Mouse (Mus musculus) naive thymus-derived CD4-positive, alpha-beta T cell, adult 2 months (primary cell): ENCODE data around the gene Primpol.

Source experiments
- DNase-seq: peaks from one replicate; pipeline ENCODE4 v3.0.0-alpha.2; 2011; ENCODE audit warnings: low read depth

The Primpol gene

DNA sequence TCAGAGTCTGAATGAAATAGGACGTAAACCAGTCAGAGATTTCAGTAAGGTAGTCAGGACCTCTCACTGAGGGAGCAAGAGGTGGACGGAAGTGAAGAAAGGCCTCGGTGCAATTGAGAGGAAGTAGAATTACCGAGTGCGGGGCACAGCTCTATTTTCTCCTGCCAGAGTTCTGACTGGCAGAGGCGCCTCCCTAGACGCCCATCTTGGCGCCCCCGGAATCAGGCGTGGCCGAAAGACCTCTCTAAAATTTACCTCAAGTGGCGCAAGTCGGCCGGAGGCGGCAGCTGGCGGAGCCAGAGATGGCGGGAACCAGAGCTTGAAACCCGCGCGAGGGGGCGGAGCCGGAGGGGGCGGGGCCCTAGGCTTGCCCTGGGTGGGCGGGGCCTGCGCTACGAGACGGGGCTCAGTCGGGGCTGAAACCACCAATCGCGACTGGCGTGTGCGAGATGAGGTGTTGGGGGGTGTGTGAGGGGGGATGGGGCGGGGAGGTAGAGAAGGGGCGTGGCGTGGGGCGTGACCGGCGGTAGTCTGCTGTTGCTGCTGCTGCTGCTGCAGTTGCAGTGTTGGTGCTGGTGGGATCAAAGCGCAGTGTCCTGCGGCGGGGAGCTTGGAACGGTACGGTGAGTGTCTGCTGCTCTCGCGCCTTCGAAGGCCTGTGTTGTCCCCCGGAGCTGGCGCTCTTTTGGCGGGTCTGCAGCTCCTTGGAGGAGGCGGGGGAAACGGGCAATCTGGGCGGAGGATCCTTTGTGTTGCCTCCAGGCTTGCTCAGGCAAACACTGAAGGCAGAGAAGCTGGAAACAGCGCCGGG lies at the start of gene Primpol, which contains the start of gene Casp3:
TSS of gene Primpol (minus strand) at position 334 of the 811 bp plus-strand sequence.
TSS of gene Casp3 (plus strand) at position 413 of the 811 bp plus-strand sequence.
- peak; percentile 96 for DNase-seq

- no peak for DNase-seq
Measured at GRCm38 (mm10) chr8:46655919-46656318, 38.9 kb upstream of the Primpol start.

GRCm38 (mm10) chr8:46651872-46652271 lies 34.9 kb upstream of the Primpol start:
- no peak for DNase-seq

DNA sequence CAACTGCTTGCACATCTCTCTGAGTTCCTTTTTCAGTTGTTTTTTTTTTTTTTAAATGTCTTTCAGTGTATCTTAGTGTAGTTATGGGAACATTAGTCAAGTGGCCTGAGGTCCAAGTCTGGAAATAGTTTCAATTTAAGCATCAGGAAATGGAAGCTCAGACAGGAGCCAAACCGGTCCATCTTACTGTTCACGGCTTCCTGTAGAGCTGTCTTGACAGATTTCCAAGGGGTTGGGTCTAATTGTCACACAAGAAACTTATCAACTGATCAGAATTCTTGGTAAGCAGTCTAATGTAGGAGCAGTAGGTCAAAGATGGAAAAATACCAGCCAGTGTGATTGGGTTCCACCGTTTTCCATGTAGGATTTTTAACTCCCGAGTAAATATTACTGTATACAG lies 31.4 kb upstream of the Primpol start:
- no peak for DNase-seq

DNA sequence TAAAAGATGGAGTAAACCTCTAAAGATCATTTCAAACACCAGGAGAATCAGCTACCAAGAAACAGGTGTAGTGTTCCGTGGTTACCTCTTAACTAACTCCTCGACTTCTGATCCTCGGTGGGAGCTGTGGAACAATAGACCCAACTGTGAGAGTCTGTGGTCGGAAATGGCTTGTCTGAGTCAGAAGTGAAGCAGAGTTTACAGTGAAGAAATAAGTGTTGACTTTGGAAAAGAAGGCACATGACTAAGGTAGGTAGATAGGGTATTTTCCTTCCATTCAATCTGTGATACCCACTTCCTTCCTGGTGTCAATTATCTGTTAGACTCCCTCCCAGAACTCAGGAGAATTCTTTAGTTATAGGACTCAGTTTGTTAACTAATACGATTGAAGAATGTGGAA lies 24.3 kb upstream of the Primpol start:
- DNase-seq, result peak; percentile 35

- no peak for DNase-seq
Measured at GRCm38 (mm10) chr8:46639852-46640251, 22.8 kb upstream of the Primpol start.

- no peak for DNase-seq
Measured at GRCm38 (mm10) chr8:46639010-46639571, 22.1 kb upstream of the Primpol start.

- no peak for DNase-seq
Measured at GRCm38 (mm10) chr8:46630932-46631331, 13.9 kb upstream of the Primpol start.

DNA sequence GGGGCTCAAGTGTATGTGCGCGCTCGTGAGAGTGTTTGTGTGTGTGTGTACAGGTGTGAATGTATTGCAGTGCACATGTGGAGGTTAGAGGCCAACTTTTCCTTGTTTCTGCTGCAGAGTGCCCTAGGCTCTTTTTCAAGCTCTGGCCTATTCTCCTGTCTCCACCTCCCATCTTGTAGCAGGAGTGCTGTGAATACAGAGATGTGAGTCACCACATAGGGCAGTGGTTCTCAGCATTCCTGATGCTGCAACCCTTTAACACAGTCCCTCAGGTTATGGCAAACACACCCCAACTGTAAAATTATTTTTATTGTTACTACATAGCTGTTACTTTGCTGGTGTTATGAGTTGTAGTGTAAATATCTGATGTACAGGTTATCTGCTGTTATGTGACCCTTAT lies 13.4 kb upstream of the Primpol start:
- no peak for DNase-seq

GRCm38 (mm10) chr8:46628645-46629044 lies 11.6 kb upstream of the Primpol start:
- no peak for DNase-seq

GRCm38 (mm10) chr8:46627881-46628280 lies 10.9 kb upstream of the Primpol start:
- DNase-seq, result no peak

GRCm38 (mm10) chr8:46626642-46627041 lies 9.6 kb upstream of the Primpol start:
- no peak for DNase-seq

GRCm38 (mm10) chr8:46625166-46625565 lies 8.2 kb upstream of the Primpol start:
- DNase-seq, result no peak

GRCm38 (mm10) chr8:46622446-46623270 lies 5.6 kb upstream of the Primpol start:
- DNase-seq, result no peak

DNA sequence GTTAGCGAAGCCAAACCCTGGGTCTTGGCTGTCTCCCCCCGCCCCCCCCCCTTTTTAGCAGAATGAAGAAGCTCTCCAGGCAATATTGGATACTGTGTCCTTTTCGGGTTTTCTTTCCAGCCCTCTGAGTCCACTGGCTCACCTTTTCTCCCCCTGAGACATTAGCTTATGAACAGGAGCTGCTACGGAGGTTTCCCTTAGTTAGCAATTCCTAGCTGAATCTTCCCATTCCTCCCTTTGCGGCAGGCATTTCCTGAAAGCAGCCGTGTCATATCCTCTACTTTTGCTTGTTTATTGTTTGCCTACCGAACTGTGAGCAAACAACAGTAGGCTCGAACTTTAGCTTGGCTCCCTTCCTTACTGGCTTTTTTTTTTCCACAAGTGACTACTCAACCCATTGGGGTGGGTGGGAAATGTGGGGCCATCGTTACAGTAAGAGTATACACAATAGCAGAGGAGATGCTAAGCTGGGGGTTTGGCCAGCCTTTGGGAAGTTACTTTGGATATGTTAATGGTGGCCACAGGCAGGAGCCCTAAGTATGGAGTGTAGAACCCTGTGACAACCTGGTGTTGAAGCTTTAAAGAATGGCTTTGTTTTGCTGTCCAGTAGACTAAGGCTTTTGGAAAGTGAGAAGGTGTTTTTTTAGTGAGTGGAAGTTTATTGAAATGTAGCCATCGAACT lies 1.8 kb upstream of the Primpol start:
- no peak for DNase-seq

DNA sequence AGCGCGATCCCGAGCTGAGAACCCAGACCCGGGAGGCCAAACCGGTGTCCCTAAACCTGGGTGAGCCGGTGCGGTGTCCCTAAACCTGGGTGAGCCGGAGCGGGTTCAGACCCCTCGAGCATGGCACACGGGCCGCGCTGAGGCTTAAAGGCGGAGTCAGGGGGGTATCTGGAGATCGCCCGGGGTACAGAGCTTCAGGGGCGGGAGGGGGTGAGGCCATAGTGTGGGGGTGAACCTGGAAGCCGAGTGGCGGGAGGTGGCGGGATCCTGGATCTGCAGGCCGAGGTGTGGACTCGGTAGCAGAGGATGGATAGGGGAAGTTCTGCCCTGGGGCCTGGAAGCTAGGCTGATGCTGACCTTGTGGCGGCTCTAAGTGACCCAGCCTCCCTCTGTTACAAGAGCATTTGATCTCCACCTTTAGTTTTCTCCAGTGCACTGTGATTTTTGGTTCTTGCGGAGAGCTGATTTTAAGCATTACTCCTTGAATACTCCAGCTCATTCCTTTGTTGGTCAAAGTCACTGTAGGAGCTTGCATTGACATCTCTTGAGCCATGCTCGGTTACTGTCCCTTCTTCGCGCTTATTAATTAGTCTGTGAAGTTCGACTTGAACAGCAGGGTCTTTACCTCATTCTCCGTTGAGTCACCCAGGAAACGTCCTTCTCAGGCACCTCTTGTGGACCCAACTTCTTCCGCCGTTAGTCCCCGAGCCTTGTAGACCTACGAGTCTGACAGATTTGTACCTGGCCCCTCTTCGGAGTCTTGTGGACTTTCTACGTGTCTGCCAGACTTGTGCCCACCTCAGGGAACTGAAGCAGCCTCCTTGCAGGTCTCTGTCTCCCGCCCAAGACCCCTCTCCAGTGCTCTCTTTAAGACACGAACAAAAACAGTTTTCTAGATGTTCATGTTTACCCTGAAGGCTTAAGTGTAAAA lies 943 bp upstream of the Primpol start:
- peak; percentile 39 for DNase-seq

GRCm38 (mm10) chr8:46615936-46616335 lies 1.1 kb downstream of the Primpol start:
- DNase-seq, result no peak

DNA sequence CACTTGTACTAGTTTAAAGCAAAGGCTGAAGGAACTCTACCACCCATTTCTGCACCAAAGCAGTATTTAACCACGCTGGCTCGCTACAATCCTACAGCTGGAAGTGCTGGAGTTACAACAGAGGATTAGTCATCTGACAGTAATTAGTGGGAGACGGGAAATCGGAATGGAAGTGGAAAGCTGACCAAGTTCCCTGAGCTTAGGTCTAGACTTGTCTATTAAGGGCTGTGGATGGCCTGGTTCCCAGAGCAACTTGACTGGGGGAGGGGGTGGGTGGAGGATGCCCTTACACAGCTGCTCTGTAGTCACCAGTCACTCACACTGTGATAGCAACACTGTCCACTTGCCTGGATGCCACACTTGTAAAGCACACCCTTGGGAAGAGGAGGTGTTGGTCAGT lies 3.6 kb downstream of the Primpol start:
- DNase-seq, result no peak

DNA sequence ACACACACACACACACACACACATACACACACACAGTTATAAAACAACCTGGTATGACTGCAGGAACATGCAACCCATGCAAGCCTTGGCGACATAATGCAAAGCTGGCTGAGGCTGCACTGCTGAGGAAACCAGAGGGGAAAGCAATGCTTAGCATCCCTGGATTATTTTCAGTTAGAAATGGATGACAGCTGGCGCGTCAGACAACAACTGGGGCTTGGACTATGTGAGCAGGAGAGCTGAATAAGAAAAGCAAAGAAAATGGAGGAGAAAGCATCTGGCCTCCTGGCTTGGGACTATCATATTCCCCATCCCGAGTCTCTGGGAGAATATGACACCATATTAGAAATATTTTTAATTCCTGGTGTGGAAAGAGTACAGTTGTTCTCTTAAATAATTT lies 4.1 kb downstream of the Primpol start:
- no peak for DNase-seq

DNA sequence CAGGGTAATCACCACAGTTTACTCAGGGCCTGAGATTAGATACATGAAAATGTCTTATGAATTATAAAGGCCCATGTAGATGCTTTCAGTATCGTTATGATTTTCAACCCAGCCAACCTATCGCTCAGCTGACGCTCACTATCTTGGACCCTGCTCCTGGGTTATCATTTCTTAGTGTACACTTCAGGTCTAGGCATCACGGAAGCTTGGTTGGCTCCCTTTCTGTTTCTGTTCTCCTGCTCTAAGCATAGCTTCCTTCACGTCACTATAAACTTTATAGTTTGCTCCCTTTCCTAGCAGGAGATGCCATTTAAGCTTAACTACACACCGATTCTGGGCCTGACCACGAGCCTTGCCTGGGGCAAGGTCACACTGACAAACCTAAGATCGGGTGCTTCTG lies 5.5 kb downstream of the Primpol start:
- no peak for DNase-seq

GRCm38 (mm10) chr8:46606930-46607329 lies 10.1 kb downstream of the Primpol start:
- DNase-seq, result no peak
